Mouse (Mus musculus) heart, embryonic 11.5 days (tissue): ENCODE data around the gene Impdh1. TPM values are rescaled to one million over a fixed set of nuclear protein-coding genes. Genes with fewer than 3 reads are reported as not detected.

Experiments
- ATAC-seq: fragments of 200-750 bp; cut with Nextera tagmentation; replicated peaks from 2 replicates; pipeline ENCODE4 v1.8.0; 2017; ENCODE audit warnings: moderate library complexity; ENCODE audit not compliant: insufficient number of reproducible peaks, low FRiP score, low TSS enrichment
- H3K27ac ChIP-seq: fragments of 300-500 bp; sonication (generic); 2 replicates; pipeline ENCODE4 v1.5.1; 2014; ENCODE audit warnings: mild to moderate bottlenecking, low read depth, low read length
- H3K27me3 ChIP-seq: fragments of 300-500 bp; sonication (generic); 2 replicates; pipeline ENCODE4 v1.6.1; 2014; ENCODE audit warnings: mild to moderate bottlenecking, low read length, mixed read lengths; ENCODE audit not compliant: control insufficient read depth, insufficient read depth
- H3K36me3 ChIP-seq: fragments of 300-500 bp; sonication (generic); 2 replicates; pipeline ENCODE4 v1.6.1; 2014; ENCODE audit warnings: mild to moderate bottlenecking, low read length, moderate library complexity, mixed read lengths; ENCODE audit not compliant: control insufficient read depth, insufficient read depth
- H3K4me1 ChIP-seq: fragments of 300-500 bp; sonication (generic); 2 replicates; pipeline ENCODE4 v1.6.1; 2014; ENCODE audit warnings: low read length; ENCODE audit not compliant: control insufficient read depth, insufficient read depth
- H3K4me2 ChIP-seq: fragments of 300-500 bp; sonication (generic); 2 replicates; pipeline ENCODE4 v1.6.1; 2014; ENCODE audit warnings: mild to moderate bottlenecking, moderate library complexity
- H3K4me3 ChIP-seq: fragments of 300-500 bp; sonication (generic); 2 replicates; pipeline ENCODE4 v1.5.1; 2014; ENCODE audit warnings: low read depth, low read length
- H3K9ac ChIP-seq: fragments of 300-500 bp; sonication (generic); 2 replicates; pipeline ENCODE4 v1.6.1; 2014; ENCODE audit warnings: mild to moderate bottlenecking, low read depth, low read length, moderate library complexity
- H3K9me3 ChIP-seq: fragments of 300-500 bp; sonication (generic); replicated peaks from 2 replicates; pipeline ENCODE4 v1.6.1; 2016; ENCODE audit warnings: low read length; ENCODE audit not compliant: control insufficient read depth
- WGBS: fragments of 180-500 bp; shearing (Covaris S2); extraction: QIAGEN DNeasy Blood & Tissue Kit; methylation state at CpG from one replicate; pipeline ENCODE4 v1.1.7; 2014; ENCODE audit not compliant: insufficient replicate concordance; 5-methylcytosine and 5-hydroxymethylcytosine counted together
- polyA plus RNA-seq: library from polyadenylated mRNA; unstranded; fragments of >200 nt; fragmentation: Nextera tagmentation; extraction: Ambion mirVana; gene quantifications from 2 replicates; pipeline ENCODE4 v1.2.1, GENCODE M21; 2014

Impdh1 gene
- polyA plus RNA-seq = 34.3 and 40.4 TPM in 2 replicates

DNA sequence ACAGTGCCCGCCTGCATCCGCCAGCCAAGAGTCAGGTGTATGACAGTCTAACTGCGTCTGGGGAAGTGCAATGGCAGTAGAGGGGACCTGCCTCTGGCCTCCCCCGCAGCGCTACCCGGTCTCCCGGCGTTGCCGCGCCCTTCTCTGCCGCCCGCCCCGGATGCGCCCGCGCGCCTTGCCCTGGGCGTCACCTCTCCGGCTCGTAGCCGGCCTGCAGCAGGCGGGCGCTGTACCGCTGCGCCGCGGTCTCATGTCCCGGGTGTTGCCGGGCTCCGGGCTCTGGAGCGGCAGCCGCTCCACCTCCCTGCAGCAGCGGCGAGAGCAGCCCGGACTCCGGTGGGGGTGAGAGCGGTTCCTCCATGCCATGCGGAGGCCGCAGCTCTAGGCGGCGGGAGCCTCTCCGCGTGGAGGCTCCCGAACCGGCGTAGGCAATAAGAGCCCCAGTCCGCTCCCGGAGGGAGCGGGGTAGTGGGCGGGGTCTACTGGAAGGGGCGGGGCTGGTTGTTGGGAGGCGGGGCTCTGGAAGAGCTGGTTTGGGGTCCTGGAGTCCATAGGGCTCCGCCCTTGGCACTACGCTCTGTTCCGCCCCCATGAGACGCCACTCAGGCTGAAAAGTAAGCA is at the start of gene Impdh1:
TSS of gene Impdh1 (minus strand) at position 484 of the 621 bp plus-strand sequence.
- H3K4me2 ChIP-seq = peak within 1 kb of the TSS; percentile 94
- H3K4me3 ChIP-seq = peak within 1 kb of the TSS; percentile 79
- no peaks in the 10 kb centered on the region for H3K9me3 ChIP-seq
- H3K27me3 ChIP-seq = peaks cover 15% of the 10 kb centered on the region
- ATAC-seq = peak; percentile 87
- H3K36me3 ChIP-seq = no peaks in the 10 kb centered on the region
- H3K27ac ChIP-seq = no peak within 1 kb of the TSS
- H3K4me1 ChIP-seq = peaks cover 17% of the 10 kb centered on the region
- WGBS = under 1% methylated on average over 56 of the region's 56 CpGs
- H3K9ac ChIP-seq = peak within 1 kb of the TSS; percentile 79

DNA sequence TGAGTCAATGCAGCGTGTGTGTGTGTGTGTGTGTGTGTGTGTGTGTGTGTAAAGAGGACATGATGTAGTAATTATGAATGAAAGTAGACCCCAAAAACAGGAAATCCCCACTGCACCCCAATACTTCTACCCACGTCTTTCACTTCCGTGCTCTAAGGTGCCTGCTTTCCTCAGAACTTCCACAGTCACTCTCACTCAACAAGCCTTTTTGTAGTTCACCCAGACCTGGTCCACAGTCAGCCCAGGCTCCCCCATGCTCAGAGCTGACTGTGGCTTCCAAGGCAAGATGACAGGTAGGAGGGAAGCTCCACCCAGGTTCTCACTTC is 48.3 kb upstream of the Impdh1 start:
- no peak overlapping the region for H3K4me3 ChIP-seq
- no peaks in the 10 kb centered on the region for H3K36me3 ChIP-seq
- ATAC-seq = no peak
- 78% methylated on average over 3 of the region's 3 CpGs for WGBS
- no peaks in the 10 kb centered on the region for H3K9me3 ChIP-seq
- H3K4me2 ChIP-seq = no peak overlapping the region
- no peak overlapping the region for H3K9ac ChIP-seq
- H3K27me3 ChIP-seq = no peaks in the 10 kb centered on the region
- H3K27ac ChIP-seq = no peak overlapping the region
- no peaks in the 10 kb centered on the region for H3K4me1 ChIP-seq

DNA sequence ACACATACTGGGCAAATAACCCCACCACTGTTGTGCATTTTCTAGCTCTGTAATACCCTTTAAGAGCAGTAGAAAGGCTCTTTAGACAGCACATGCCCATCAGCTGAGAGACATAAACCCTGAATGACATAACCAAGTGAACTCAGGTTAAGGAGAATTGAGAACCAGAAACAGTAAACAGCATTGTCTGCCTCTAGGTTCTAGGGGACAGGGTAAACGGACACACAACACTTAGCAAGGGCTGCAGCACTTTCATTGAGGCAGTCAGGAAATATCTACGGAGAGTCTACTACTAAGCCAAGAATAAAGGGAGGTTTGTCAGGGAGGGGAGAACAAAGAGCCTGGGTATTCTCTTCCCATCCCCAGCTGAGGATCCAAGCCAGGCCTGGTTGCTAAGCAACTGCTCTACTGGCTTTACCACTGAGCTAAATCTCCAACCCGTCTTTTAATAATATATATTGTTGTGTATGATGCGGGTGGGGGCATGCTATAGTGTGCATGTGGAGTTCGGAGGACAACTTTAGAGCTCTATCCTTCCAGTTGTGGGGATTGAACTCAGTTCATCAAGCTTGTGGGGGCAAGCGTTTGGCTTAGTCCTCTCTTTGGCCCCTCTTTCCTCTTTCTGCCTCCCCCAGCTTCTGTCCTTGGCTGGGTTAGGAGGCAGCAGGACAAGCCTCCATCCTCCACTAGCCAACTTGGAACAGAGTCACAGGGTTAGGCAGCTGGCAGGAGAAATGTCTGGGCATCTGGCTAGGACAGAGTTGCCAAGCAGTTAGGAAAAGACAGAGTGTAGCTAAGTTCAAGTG is 47.7 kb upstream of the Impdh1 start:
- WGBS = 65% methylated on average over 6 of the region's 6 CpGs

DNA sequence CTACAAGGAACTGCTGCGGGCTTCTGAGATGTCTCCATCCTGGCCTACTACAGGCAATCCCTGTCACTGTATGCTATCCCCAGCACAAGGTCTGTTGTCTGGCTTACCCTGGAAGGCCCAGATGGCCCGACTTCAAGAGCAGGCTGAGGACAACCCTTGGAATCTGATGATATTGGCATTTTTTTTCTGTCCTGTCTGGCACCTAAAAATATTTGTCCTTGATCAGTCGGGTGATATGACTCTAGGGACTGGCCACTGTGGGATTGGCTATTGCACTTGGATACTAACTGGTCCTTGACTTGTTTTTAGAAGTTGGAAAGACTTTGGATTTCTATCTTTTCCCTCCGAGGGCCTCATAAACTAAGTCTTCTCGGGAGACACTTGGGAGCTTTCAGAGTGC is 45.7 kb upstream of the Impdh1 start:
- no peak for ATAC-seq
- no peaks in the 10 kb centered on the region for H3K27me3 ChIP-seq
- H3K36me3 ChIP-seq = no peaks in the 10 kb centered on the region
- no peak overlapping the region for H3K27ac ChIP-seq
- no peak overlapping the region for H3K9ac ChIP-seq
- no peaks in the 10 kb centered on the region for H3K4me1 ChIP-seq
- no peak overlapping the region for H3K4me2 ChIP-seq
- H3K4me3 ChIP-seq = no peak overlapping the region
- 70% methylated on average over 5 of the region's 5 CpGs for WGBS
- no peaks in the 10 kb centered on the region for H3K9me3 ChIP-seq

More for the DNA sequence above, 47.7 kb upstream of the Impdh1 start:
- Histone ChIP-seq H3K9me3 (no peaks in the 10 kb centered on the region), H3K4me2 (no peak overlapping the region), H3K27ac (no peak overlapping the region), H3K27me3 (no peaks in the 10 kb centered on the region), H3K4me1 (no peaks in the 10 kb centered on the region), H3K36me3 (no peaks in the 10 kb centered on the region), H3K4me3 (no peak overlapping the region), H3K9ac (no peak overlapping the region)
- no peak for ATAC-seq

DNA sequence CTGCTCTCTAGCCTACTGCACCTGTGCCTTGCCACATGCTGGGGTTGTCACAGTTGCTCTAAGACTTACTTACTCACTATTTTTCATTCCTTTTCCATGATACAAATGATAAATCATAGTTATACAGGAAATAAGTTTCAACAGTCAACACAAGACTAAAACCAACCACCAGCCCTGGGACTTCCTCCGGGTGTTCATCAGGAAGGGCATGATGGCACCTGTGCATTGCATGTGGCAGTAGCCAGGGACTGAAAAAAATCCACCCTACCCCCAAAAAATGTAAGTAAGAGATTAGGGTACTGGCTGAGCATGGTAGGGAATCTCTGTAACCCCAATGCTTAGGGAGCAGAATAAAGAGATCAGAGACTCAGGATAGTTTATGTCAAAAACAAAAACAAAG is 43.3 kb upstream of the Impdh1 start:
- H3K27me3 ChIP-seq = no peaks in the 10 kb centered on the region
- no peak overlapping the region for H3K4me3 ChIP-seq
- ATAC-seq = no peak
- no peak overlapping the region for H3K27ac ChIP-seq
- WGBS = 80% methylated on average over 1 of the region's 1 CpGs
- no peaks in the 10 kb centered on the region for H3K9me3 ChIP-seq
- H3K9ac ChIP-seq = no peak overlapping the region
- H3K36me3 ChIP-seq = no peaks in the 10 kb centered on the region
- no peaks in the 10 kb centered on the region for H3K4me1 ChIP-seq
- H3K4me2 ChIP-seq = no peak overlapping the region

DNA sequence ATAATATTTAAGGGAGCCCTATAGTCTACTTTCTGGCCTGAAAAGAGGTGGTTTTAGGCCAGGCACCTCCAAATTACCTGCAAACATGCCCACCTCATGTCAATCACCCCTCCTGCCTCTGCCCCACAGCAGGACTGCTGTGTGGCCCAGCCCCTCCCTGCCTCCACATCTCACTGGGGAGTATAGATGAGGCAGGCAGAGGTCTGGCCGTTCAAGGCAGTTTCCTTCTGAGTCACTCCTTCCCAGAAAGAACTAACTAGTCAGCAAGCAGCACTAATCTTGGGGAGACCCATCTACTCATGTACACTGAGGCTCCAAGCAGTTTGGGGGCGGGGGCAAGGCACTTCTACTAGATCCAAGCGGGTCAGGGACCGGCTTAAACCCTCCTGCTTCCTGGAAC is 30.9 kb upstream of the Impdh1 start:
- 51% methylated on average over 4 of the region's 4 CpGs for WGBS
- H3K36me3 ChIP-seq = no peaks in the 10 kb centered on the region
- no peak overlapping the region for H3K9ac ChIP-seq
- H3K27ac ChIP-seq = no peak overlapping the region
- ATAC-seq = no peak
- no peak overlapping the region for H3K4me3 ChIP-seq
- H3K4me2 ChIP-seq = no peak overlapping the region
- no peaks in the 10 kb centered on the region for H3K9me3 ChIP-seq
- H3K27me3 ChIP-seq = no peaks in the 10 kb centered on the region
- no peaks in the 10 kb centered on the region; the same call in 1 of the 2 replicates for H3K4me1 ChIP-seq

DNA sequence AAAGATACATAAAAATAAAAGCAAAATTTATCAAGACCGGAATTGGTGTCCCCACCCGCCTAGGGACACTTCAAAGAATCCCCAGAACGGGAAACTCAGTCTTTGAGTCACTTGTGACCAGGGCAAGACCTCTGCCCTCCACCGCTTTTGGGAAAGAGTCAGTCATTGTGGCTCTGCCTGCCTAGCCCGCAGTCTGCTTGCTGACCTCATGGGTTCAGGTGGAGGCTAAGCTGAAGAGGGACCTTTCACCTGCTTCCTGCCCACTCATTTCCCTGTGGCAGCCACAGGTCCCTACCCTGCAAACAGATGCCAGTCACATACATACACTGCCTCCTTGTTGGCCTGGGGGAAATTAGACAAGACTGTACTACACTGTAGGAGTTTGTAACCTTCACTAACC is 30.4 kb upstream of the Impdh1 start:
- Histone ChIP-seq H3K4me2 (no peak overlapping the region), H3K27ac (no peak overlapping the region), H3K36me3 (no peaks in the 10 kb centered on the region), H3K4me1 (no peaks in the 10 kb centered on the region; the same call in 1 of the 2 replicates), H3K27me3 (no peaks in the 10 kb centered on the region), H3K4me3 (no peak overlapping the region), H3K9me3 (no peaks in the 10 kb centered on the region), H3K9ac (no peak overlapping the region)
- ATAC-seq = no peak
- 59% methylated on average over 5 of the region's 5 CpGs for WGBS

DNA sequence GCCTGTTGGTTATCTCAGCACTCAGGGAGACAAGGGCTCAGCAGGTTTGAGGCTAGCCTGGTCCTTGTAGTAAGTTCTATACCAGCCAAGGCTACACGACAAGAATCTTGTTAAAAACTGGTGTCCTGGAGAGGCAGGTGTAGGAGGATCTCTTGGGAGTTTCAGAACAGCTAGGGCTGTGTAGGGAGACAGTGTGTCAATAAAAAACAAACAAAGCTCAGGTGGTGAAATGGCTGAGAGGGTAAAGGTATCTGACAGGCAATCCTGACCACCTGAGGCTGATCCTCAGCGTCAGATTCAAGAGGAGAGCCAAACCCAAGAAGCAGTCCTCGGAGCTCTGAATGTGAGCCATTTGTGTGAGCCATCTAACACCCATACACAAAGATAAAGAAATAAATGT is 30.0 kb upstream of the Impdh1 start:
- H3K36me3 ChIP-seq = no peaks in the 10 kb centered on the region
- no peak overlapping the region for H3K4me2 ChIP-seq
- no peaks in the 10 kb centered on the region for H3K27me3 ChIP-seq
- ATAC-seq = no peak
- no peaks in the 10 kb centered on the region for H3K9me3 ChIP-seq
- H3K9ac ChIP-seq = no peak overlapping the region
- H3K4me1 ChIP-seq = no peaks in the 10 kb centered on the region; the same call in 1 of the 2 replicates
- no peak overlapping the region for H3K27ac ChIP-seq
- WGBS = 63% methylated on average over 3 of the region's 3 CpGs
- H3K4me3 ChIP-seq = no peak overlapping the region
